In genomic region chr7:142665364-142665763, GRCm38 (mm10) we compare ENCODE assay signal across 18 mouse cellular contexts. TPM values are rescaled to one million over a fixed set of nuclear protein-coding genes. Genes with fewer than 3 reads are reported as not detected.
DNase-seq lines count a peak whose midpoint lies in the region; ATAC-seq and TF ChIP-seq lines count a peak whose summit lies in the region.
"Had no signal": no experiment of that assay in that cellular context is flagged by ENCODE, and none has a peak within 500 bp of the region (broad histone marks: within the 10 kb centered on the region; RNA-seq: fewer than 3 reads in every experiment).

No protein-coding gene starts in this region.

- DNase-seq in heart, postnatal 36 days: no peak
- DNase-seq in liver, postnatal 0 days: peak; percentile 11
- DNase-seq in liver: no peak
- no peak for DNase-seq in gastrocnemius, postnatal 10 days
- no peak for DNase-seq in midbrain, embryonic 10.5 days (ENCODE audit: low spot score)
- DNase-seq: cerebellum, postnatal 14 days; kidney, postnatal 14 days; left cerebral cortex, postnatal 4 days; lung, adult 2 months; lung, postnatal 4 days; right cerebral cortex, adult 18-20 months; spleen, adult 18-20 months; thymus, postnatal 25 days had no signal

- H3K9me3 ChIP-seq in heart, embryonic 12.5 days (replicated peaks): peaks cover 23% of the 10 kb centered on the region
- H3K9me3 ChIP-seq in liver, postnatal 0 days (ENCODE audit: low read length): peaks cover 13% of the 10 kb centered on the region; the same call in 1 of the 2 replicates
- peaks cover 14% of the 10 kb centered on the region for H3K9me3 ChIP-seq in intestine, embryonic 16.5 days (ENCODE audit: control insufficient read depth, low read length)
- peaks cover 20% of the 10 kb centered on the region for H3K9me3 ChIP-seq in midbrain, embryonic 10.5 days (replicated peaks)

- H3K4me3 ChIP-seq in heart, embryonic 12.5 days: peak overlapping the region; percentile 50; the same call in 1 of the 2 replicates
- no peak overlapping the region for H3K4me3 ChIP-seq in liver, postnatal 0 days (ENCODE audit: low read depth, low read length)
- H3K4me3 ChIP-seq in intestine, embryonic 16.5 days (ENCODE audit: low read length): peak overlapping the region; percentile 45
- no peak overlapping the region for H3K4me3 ChIP-seq in midbrain, embryonic 10.5 days
- H3K4me3 ChIP-seq: forebrain, embryonic 12.5 days; midbrain, embryonic 12.5 days had no signal

- H3K4me1 ChIP-seq in heart, embryonic 12.5 days (replicated peaks): peaks cover 7% of the 10 kb centered on the region; the same call in 1 of the 2 replicates
- H3K4me1 ChIP-seq in liver, postnatal 0 days (ENCODE audit: insufficient read depth): no peaks in the 10 kb centered on the region
- H3K4me1 ChIP-seq in intestine, embryonic 16.5 days (ENCODE audit: control insufficient read depth, insufficient read depth, low read length): peaks cover 7% of the 10 kb centered on the region; the same call in 1 of the 2 replicates
- H3K4me1 ChIP-seq in midbrain, embryonic 10.5 days: peaks cover 15% of the 10 kb centered on the region

- TF ChIP-seq EP300 in liver, postnatal 0 days (IDR thresholded peaks at IDR 0.05; ENCODE audit: low read depth): no peak

- no peak for TF ChIP-seq CTCF in liver, postnatal 0 days (IDR thresholded peaks at IDR 0.05; ENCODE audit: low read depth)

- H3K27ac ChIP-seq in heart, embryonic 12.5 days (ENCODE audit: poor library complexity, severe bottlenecking): peak overlapping the region; percentile 11; the same call in 1 of the 2 replicates
- H3K27ac ChIP-seq in liver, postnatal 0 days (ENCODE audit: low read depth): no peak overlapping the region
- H3K27ac ChIP-seq in intestine, embryonic 16.5 days (ENCODE audit: low read length): peak overlapping the region; percentile 49; the same call in 1 of the 2 replicates
- no peak overlapping the region for H3K27ac ChIP-seq in midbrain, embryonic 10.5 days (replicated peaks)
- H3K27ac ChIP-seq: forebrain, embryonic 12.5 days; midbrain, embryonic 12.5 days had no signal

- H3K9ac ChIP-seq in heart, embryonic 12.5 days: no peak overlapping the region
- no peak overlapping the region for H3K9ac ChIP-seq in liver, postnatal 0 days (replicated peaks)
- peak overlapping the region; percentile 66; the same call in 1 of the 2 replicates for H3K9ac ChIP-seq in intestine, embryonic 16.5 days (ENCODE audit: low read depth, low read length)
- H3K9ac ChIP-seq: forebrain, embryonic 12.5 days; midbrain, embryonic 12.5 days had no signal

- 40% methylated on average over 5 of the region's 5 CpGs for WGBS in heart, embryonic 12.5 days
- 52% methylated on average over 5 of the region's 5 CpGs for WGBS in liver, postnatal 0 days (ENCODE audit: insufficient replicate concordance)
- WGBS in intestine, embryonic 16.5 days: 47% methylated on average over 5 of the region's 5 CpGs
- 44% methylated on average over 5 of the region's 5 CpGs for WGBS in midbrain, embryonic 10.5 days

- H3K27me3 ChIP-seq in heart, embryonic 12.5 days (replicated peaks): peaks cover 36% of the 10 kb centered on the region
- H3K27me3 ChIP-seq in liver, postnatal 0 days (ENCODE audit: insufficient read depth, low read length): peaks cover 57% of the 10 kb centered on the region
- peaks cover 43% of the 10 kb centered on the region for H3K27me3 ChIP-seq in intestine, embryonic 16.5 days (replicated peaks; ENCODE audit: control insufficient read depth, insufficient read depth, low read length)
- H3K27me3 ChIP-seq in midbrain, embryonic 10.5 days (ENCODE audit: low read depth, poor library complexity, severe bottlenecking): peaks cover 76% of the 10 kb centered on the region

- no peak for ATAC-seq in heart, embryonic 12.5 days (ENCODE audit: insufficient number of reproducible peaks, low FRiP score)
- ATAC-seq in liver, postnatal 0 days: no peak
- ATAC-seq in intestine, embryonic 16.5 days: no peak

- peak overlapping the region; percentile 80 for H3K4me2 ChIP-seq in heart, embryonic 12.5 days
- no peak overlapping the region for H3K4me2 ChIP-seq in liver, postnatal 0 days (ENCODE audit: low read depth, low read length)
- peak overlapping the region; percentile 53 for H3K4me2 ChIP-seq in intestine, embryonic 16.5 days (ENCODE audit: low read depth, low read length)
- H3K4me2 ChIP-seq: forebrain, embryonic 12.5 days; midbrain, embryonic 12.5 days had no signal

- H3K36me3 ChIP-seq in heart, embryonic 12.5 days: peaks cover 29% of the 10 kb centered on the region
- no peaks in the 10 kb centered on the region; the same call in 1 of the 2 replicates for H3K36me3 ChIP-seq in liver, postnatal 0 days (replicated peaks; ENCODE audit: insufficient read depth, low read length)
- H3K36me3 ChIP-seq in intestine, embryonic 16.5 days (ENCODE audit: control insufficient read depth, insufficient read depth, low read length): no peaks in the 10 kb centered on the region
- no peaks in the 10 kb centered on the region for H3K36me3 ChIP-seq in midbrain, embryonic 10.5 days
- H3K36me3 ChIP-seq: forebrain, embryonic 12.5 days; midbrain, embryonic 12.5 days had no signal

- intact Hi-C loops in heart, postnatal 36 days (cut with DNase I): no loop called here

RNA-seq across cellular contexts. Expression of gene Igf2, which starts 1.3 kb away (rescaled TPM):
- polyA plus RNA-seq in heart, embryonic 12.5 days (2016; fragmentation: Nextera tagmentation; extraction: Ambion mirVana): 1,315 and 1,354 TPM in 2 replicates
- 10 to 100 TPM; 78.1 to 89.2 TPM for total RNA-seq in heart, postnatal 36 days (2021)
- polyA plus RNA-seq in liver, postnatal 0 days (2015; fragmentation: Nextera tagmentation; extraction: Ambion mirVana): 1,534 and 1,664 TPM in 2 replicates
- 757 and 778 TPM in 2 replicates for polyA plus RNA-seq in intestine, embryonic 16.5 days (2015; fragmentation: Nextera tagmentation; extraction: Ambion mirVana)
- total RNA-seq in gastrocnemius, postnatal 10 days (2021): 1,000 to 10,000 TPM; 6,069 to 6,624 TPM
- 151 and 161 TPM in 2 replicates for polyA plus RNA-seq in midbrain, embryonic 10.5 days (2016; fragmentation: Nextera tagmentation; extraction: Ambion mirVana)

RNA-seq across cellular contexts. Expression of gene Gm49394, which starts 4.4 kb away (rescaled TPM):
- polyA plus RNA-seq in heart, embryonic 12.5 days (2016; fragmentation: Nextera tagmentation; extraction: Ambion mirVana): 0.04 and 0.21 TPM in 2 replicates
- under 1 TPM in 1 of 2 experiments, not detected in 1; 0.08 TPM for total RNA-seq in heart, postnatal 36 days (2021)
- polyA plus RNA-seq in liver, postnatal 0 days (2015; fragmentation: Nextera tagmentation; extraction: Ambion mirVana): 0.04 TPM in 1 of 2 replicates, not detected in the other
- polyA plus RNA-seq in intestine, embryonic 16.5 days (2015; fragmentation: Nextera tagmentation; extraction: Ambion mirVana): 1.1 and 1.9 TPM in 2 replicates
- total RNA-seq in gastrocnemius, postnatal 10 days (2021): under 1 TPM; 0.25 to 0.47 TPM
- not detected in 2 replicates for polyA plus RNA-seq in midbrain, embryonic 10.5 days (2016; fragmentation: Nextera tagmentation; extraction: Ambion mirVana)
- polyA plus RNA-seq: forebrain, embryonic 12.5 days; gonadal fat pad, adult 2 months; lung, adult 2 months; midbrain, embryonic 12.5 days had no signal

Comparison
In these comparisons a context has a peak if more than half of its experiments do, and no peak if none do; other contexts are left out.
1. H3K27ac ChIP-seq: peak in heart, embryonic 12.5 days (single experiment) and intestine, embryonic 16.5 days (single experiment); none in liver, postnatal 0 days (single experiment) and midbrain, embryonic 10.5 days (single experiment).
2. H3K4me3 ChIP-seq: peak in heart, embryonic 12.5 days (single experiment) and intestine, embryonic 16.5 days (single experiment); none in liver, postnatal 0 days (single experiment) and midbrain, embryonic 10.5 days (single experiment).